Mouse (Mus musculus): ENCODE measurements around the gene Zfp207. TPM values are rescaled to one million over a fixed set of nuclear protein-coding genes. Genes with fewer than 3 reads are reported as not detected.

The Zfp207 gene
- 100 to 1,000 TPM; 206 to 232 TPM for total RNA-seq (2023)

GRCm38 (mm10) chr11:80383019-80383625 lies at the start of gene Zfp207:
Gene Zfp207, plus strand, starts transcription at chr11:80383279.

GRCm38 (mm10) chr11:80377712-80378451 lies 5.2 kb upstream of the Zfp207 start, which contains the start of gene 5730455P16Rik:
Gene 5730455P16Rik, minus strand, starts transcription at chr11:80378034.

GRCm38 (mm10) chr11:80428381-80429008 lies 45.4 kb downstream of the Zfp207 start, which contains the start of gene Psmd11:
Gene Psmd11, plus strand, starts transcription at chr11:80428615.

Other genes with a start within 250 kb of the Zfp207 start
- gene Tefm, start 241.1 kb upstream of the Zfp207 start, total RNA-seq (2023): 1 to 10 TPM; 7.4 to 9.9 TPM
- under 1 TPM in 1 of 2 experiments, not detected in 1; 0.32 TPM for gene Adap2, start 229.2 kb upstream of the Zfp207 start, total RNA-seq (2023)
- 10 to 100 TPM in 1 of 2 experiments, 1 to 10 TPM in 1; 8.8 to 10.2 TPM for gene Rnf135, start 199.4 kb upstream of the Zfp207 start, total RNA-seq (2023)
- 10 to 100 TPM; 51.2 to 51.8 TPM for gene Rhot1, start 174.3 kb upstream of the Zfp207 start, total RNA-seq (2023)
- gene Rhbdl3, start 82.4 kb upstream of the Zfp207 start, total RNA-seq (2023): under 1 TPM; 0.24 to 0.52 TPM
- gene 5730455P16Rik, start 5.2 kb upstream of the Zfp207 start, total RNA-seq (2023): 10 to 100 TPM; 13.1 to 21.2 TPM
- gene Psmd11, start 45.3 kb downstream of the Zfp207 start, total RNA-seq (2023): 100 to 1,000 TPM; 110 to 126 TPM
- 10 to 100 TPM; 12.5 to 15.3 TPM for gene Cdk5r1, start 93.7 kb downstream of the Zfp207 start, total RNA-seq (2023)